Mouse (Mus musculus): Measurements from ENCODE around the gene Gm9970.
A peak's percentile ranks its signal among the peaks of the same experiment; 100 is the strongest.

DNA sequence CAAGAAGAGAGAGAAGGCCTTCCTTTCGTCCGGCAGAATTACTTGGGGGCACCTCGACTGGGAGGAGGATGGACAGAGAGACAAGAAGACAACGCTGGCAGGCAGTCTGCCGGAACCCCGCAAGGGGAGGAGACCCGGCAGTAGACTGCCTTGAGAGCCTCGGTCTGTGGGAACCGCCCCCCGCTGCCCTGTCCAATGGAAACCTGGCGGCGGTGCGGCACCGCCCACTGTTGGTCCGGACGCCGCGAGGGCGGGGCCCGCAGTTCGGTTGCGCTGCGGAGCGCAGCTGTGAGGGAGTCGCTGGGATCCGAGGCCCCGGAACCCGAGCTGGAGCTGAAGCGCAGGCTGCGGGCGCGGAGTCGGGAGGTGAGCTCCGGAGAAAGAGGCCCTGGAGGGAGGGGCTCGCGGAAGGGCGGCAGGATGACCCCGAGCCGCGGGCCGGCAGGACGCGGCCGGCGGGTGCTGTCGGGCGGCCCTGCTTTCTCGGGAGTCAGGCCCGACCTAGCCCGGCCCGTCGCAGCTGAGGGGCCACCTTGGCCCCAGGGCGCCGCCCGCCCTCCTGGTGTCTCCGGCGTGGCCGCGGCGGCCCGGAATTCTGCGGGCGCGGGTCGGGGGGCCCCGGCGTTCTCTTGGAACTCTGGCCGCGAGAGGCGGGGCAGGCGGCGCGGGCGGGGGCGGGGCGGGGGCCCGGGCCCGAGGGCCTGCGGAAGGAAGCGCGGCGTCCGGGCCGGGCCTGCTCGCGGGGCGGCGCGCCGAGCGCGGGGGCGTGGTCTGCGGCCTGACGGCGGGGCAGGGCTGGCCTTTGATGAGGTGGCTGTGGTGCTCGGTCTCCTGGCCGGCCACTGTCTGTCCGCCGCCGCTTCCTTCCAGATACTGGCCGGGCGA is at the start of gene Gm9970, which contains the start of gene Nrbp1:
- TF ChIP-seq POLR2A (IDR thresholded peaks at IDR 0.05; ENCODE audit: insufficient read depth, low read length), result peak; percentile 19
- no peak for TF ChIP-seq CTCF (IDR thresholded peaks at IDR 0.05; ENCODE audit: low read depth, low read length)
- no peak for TF ChIP-seq EP300 (IDR thresholded peaks at IDR 0.05; ENCODE audit: insufficient read depth, low read depth, low read length)

Measured in ES-Bruce4 (cell line).